Mouse (Mus musculus) liver, adult 2 months (tissue): Measurements from ENCODE around the gene Pou3f1.

Experiments used
- CTCF ChIP-seq: fragments of 200-500 bp; IDR thresholded peaks from 2 replicates; pipeline ENCODE4 v1.5.1; 2011; ENCODE audit warnings: low read depth, low read length, control low read depth
- POLR2A ChIP-seq: fragments of 200-500 bp; IDR thresholded peaks from 2 replicates; pipeline ENCODE4 v1.6.1; 2011; ENCODE audit warnings: low read length, control low read depth; ENCODE audit not compliant: insufficient read depth; ENCODE audit errors: extremely low read depth

DNA sequence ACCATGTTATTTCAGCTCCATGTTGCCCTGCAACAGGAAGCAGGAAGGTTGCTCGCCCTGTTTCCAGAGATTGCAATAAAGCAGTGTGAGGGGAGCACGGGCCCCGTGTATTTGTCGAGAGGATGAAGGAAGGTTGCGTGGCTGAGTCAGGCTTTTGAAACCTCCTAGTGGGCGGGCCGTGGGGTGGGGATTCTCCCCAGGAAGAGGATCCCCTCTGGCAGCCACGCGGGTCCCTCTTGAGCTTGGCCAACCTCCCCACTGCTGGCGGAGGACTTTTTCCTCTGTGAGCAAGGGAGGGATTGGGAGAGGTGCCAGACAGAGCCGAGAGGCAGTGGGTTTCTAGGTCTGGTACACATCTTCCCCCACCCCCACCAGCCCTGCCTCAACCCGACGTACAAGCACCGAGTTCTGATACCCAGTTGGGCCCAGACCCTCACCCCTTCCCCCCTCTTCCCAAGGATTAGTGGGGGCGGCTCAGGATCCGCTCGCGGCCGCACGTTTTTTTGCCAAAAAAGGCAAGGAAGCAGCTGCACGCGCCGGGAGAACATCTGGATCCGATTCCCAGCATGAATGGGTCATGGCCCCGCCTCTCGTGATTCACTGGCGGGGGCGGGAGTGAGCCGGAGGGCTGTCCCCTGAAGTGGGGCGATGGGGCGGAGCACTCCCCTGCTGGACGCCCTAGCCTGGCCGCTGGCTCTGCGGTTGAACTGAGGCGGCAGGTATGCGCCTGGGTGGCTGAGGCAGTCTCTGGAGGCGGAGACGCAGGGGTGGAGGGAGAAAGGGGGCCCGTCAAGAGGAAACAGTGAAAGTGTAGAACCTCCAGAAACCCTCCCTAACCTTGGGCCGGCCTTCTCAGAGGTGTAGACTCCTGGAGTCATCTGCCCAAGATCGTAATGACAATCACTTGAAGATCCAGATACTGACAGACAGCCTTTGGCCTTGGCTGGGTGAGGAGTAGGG, 52.2 kb downstream of the Pou3f1 start:
- TF ChIP-seq POLR2A (peak; percentile 85), CTCF (no peak)
